Mouse (Mus musculus) testis, adult 2 months (tissue): ENCODE measurements around the gene Ghr. TPM values are rescaled to one million over a fixed set of nuclear protein-coding genes. Genes with fewer than 3 reads are reported as not detected.

ENCODE experiments used
- H3K27ac ChIP-seq: fragments of 200-500 bp; 2 replicates; pipeline ENCODE4 v1.5.1; 2012; ENCODE audit warnings: low read depth, low read length; ENCODE audit not compliant: control insufficient read depth, insufficient read depth
- H3K27me3 ChIP-seq: fragments of 200-500 bp; 2 replicates; pipeline ENCODE4 v1.6.1; 2012; ENCODE audit warnings: mild to moderate bottlenecking, low read length, moderate library complexity; ENCODE audit not compliant: control insufficient read depth, insufficient read depth
- H3K36me3 ChIP-seq: fragments of 200-500 bp; 2 replicates; pipeline ENCODE4 v1.6.1; 2012; ENCODE audit warnings: mild to moderate bottlenecking, low read length; ENCODE audit not compliant: control insufficient read depth, insufficient read depth
- H3K4me1 ChIP-seq: fragments of 200-500 bp; 2 replicates; pipeline ENCODE4 v1.6.1; 2012; ENCODE audit warnings: low read length; ENCODE audit not compliant: control insufficient read depth, insufficient read depth
- H3K4me3 ChIP-seq: fragments of 200-500 bp; 2 replicates; pipeline ENCODE4 v1.5.1; 2012; ENCODE audit warnings: low read depth, mild to moderate bottlenecking, low read length, moderate library complexity, mixed read lengths; ENCODE audit not compliant: control insufficient read depth
- CTCF ChIP-seq: fragments of 200-500 bp; IDR thresholded peaks from 2 replicates; pipeline ENCODE4 v1.5.1; 2012; ENCODE audit warnings: low read depth, mild to moderate bottlenecking, inconsistent platforms, low read length, moderate library complexity; ENCODE audit not compliant: control insufficient read depth, insufficient read depth, insufficient replicate concordance
- POLR2A ChIP-seq: fragments of 200-500 bp; IDR thresholded peaks from 2 replicates; pipeline ENCODE4 v1.6.1; 2012; ENCODE audit warnings: low read depth, mild to moderate bottlenecking, inconsistent platforms, low read length, moderate library complexity; ENCODE audit not compliant: control insufficient read depth
- polyA plus RNA-seq: library from polyadenylated mRNA; depleted of rRNA; stranded (reverse); fragments of >200 nt; gene quantifications from 2 replicates; pipeline ENCODE4 v1.2.3, GENCODE M21; 2012

Ghr gene
- polyA plus RNA-seq, 1 experiment: 1.2 TPM

- H3K4me3 ChIP-seq: peak overlapping the region; percentile 71
- no peak for TF ChIP-seq CTCF
- no peak for TF ChIP-seq POLR2A
- no peak overlapping the region for H3K27ac ChIP-seq
- no peaks in the 10 kb centered on the region for H3K27me3 ChIP-seq
- H3K4me1 ChIP-seq: 0 out of 2 replicates have a peak, but pooled peaks cover 2% of the 10 kb centered on the region
- no peaks in the 10 kb centered on the region for H3K36me3 ChIP-seq
These were observed 312.1 kb downstream of the Ghr start for GRCm38 (mm10) chr15:3271216-3271615.

- 0 out of 2 replicates have a peak, but pooled peaks cover 2% of the 10 kb centered on the region for H3K4me1 ChIP-seq
- no peak for TF ChIP-seq CTCF
- peak; percentile 57; the same call in 1 of the 2 replicates for TF ChIP-seq POLR2A
- H3K36me3 ChIP-seq: no peaks in the 10 kb centered on the region
- H3K27ac ChIP-seq: peak overlapping the region; percentile 82
- peak overlapping the region; percentile 72 for H3K4me3 ChIP-seq
- H3K27me3 ChIP-seq: no peaks in the 10 kb centered on the region
These were observed 312.6 kb downstream of the Ghr start for GRCm38 (mm10) chr15:3270646-3271077.

- H3K4me3 ChIP-seq: no peak overlapping the region
- TF ChIP-seq POLR2A: no peak
- TF ChIP-seq CTCF: no peak
These were observed 313.2 kb downstream of the Ghr start for GRCm38 (mm10) chr15:3269996-3270645.

GRCm38 (mm10) chr15:3269496-3269895, 313.8 kb downstream of the Ghr start:
- TF ChIP-seq CTCF (no peak), POLR2A (no peak)
- Histone ChIP-seq H3K4me3 (no peak overlapping the region), H3K4me1 (0 out of 2 replicates have a peak, but pooled peaks cover 2% of the 10 kb centered on the region), H3K36me3 (no peaks in the 10 kb centered on the region), H3K27me3 (no peaks in the 10 kb centered on the region), H3K27ac (no peak overlapping the region)

More at GRCm38 (mm10) chr15:3269996-3270645, 313.2 kb downstream of the Ghr start:
- Histone ChIP-seq H3K27me3 (no peaks in the 10 kb centered on the region), H3K36me3 (no peaks in the 10 kb centered on the region), H3K4me1 (0 out of 2 replicates have a peak, but pooled peaks cover 2% of the 10 kb centered on the region), H3K27ac (peak overlapping the region; percentile 13; the same call in 1 of the 2 replicates)

GRCm38 (mm10) chr15:3268247-3268646, 315.0 kb downstream of the Ghr start, which contains the start of gene Selenop:
Gene Selenop (plus strand): TSS chr15:3268547.
- TF ChIP-seq CTCF (no peak), POLR2A (no peak)
- no peaks in the 10 kb centered on the region for H3K27me3 ChIP-seq
- no peak within 1 kb of the TSS for H3K27ac ChIP-seq
- no peak within 1 kb of the TSS for H3K4me3 ChIP-seq
- no peaks in the 10 kb centered on the region for H3K36me3 ChIP-seq
- H3K4me1 ChIP-seq: 0 out of 2 replicates have a peak, but pooled peaks cover 2% of the 10 kb centered on the region
